Mouse (Mus musculus) brown adipose tissue, adult 24 weeks (tissue): Measurements from ENCODE around the gene Mpdu1. TPM values are rescaled to one million over a fixed set of nuclear protein-coding genes. Genes with fewer than 3 reads are reported as not detected.
"Not testable (repeated sequence)": the region's sequence is repeated elsewhere in the genome, so short reads cannot be mapped to it uniquely, and the experiment has no call there.

Source experiments
- H3K27ac ChIP-seq: fragments of 200-500 bp; replicated peaks from 2 replicates; pipeline ENCODE4 v1.5.1; 2012; ENCODE audit warnings: low read depth, mild to moderate bottlenecking, low read length
- H3K4me1 ChIP-seq: fragments of 200-500 bp; 2 replicates; pipeline ENCODE4 v1.6.1; 2012; ENCODE audit warnings: low read length, mixed read lengths; ENCODE audit not compliant: control insufficient read depth, insufficient read depth, insufficient read length
- H3K4me3 ChIP-seq: fragments of 200-500 bp; 2 replicates; pipeline ENCODE4 v1.5.1; 2012; ENCODE audit warnings: low read depth, mild to moderate bottlenecking, low read length, moderate library complexity; ENCODE audit not compliant: insufficient read depth
- polyA plus RNA-seq: library from polyadenylated mRNA; stranded (reverse); fragments of >200 nt; gene quantifications from 2 replicates; pipeline ENCODE4 v1.2.4, GENCODE M21; 2012; ENCODE audit not compliant: missing spikeins, insufficient read depth, insufficient read length

Gene Mpdu1
- 73.8 and 102 TPM in 2 replicates for polyA plus RNA-seq

DNA sequence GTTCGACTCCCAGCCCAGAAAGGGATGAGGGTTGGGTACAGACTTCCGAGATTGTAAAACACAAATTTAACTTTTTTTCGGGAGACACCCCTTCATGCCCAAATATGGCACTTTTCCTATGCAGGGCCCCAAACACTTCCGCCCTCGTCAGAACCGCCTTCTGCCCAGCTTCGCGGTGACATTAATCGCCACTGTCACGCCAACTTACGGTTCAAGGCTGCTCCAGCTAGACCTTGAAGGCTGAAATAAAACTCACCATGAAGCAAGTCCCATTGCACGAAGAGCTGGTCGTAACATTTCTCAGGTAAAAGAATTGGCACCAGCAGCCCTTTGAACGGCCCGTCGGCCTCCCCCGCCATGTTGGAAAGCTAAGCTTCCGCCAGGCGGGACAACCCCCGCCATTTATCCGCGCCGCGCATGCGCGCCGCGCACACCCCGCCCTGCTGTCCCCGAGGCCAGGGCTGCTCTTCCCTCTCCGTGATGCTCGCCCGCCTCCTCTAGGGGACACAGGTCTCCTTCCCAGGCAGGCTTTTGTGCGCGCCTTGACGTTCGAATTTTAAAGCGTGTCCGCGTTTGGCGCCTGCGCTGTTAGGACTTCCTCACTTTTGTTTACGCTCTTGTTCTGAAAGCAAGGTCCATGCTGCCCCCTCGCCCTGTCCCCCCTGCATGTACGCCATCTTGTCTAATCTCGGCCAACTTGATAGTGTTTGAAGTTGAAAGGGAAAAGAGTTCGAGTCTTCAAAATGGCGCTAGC is at the start of gene Mpdu1:
Gene Mpdu1 (minus strand): TSS at position 430 of the 754 bp plus-strand sequence.
- peaks cover 10% of the 10 kb centered on the region for H3K4me1 ChIP-seq
- peak within 1 kb of the TSS; percentile 98 for H3K27ac ChIP-seq
- H3K4me3 ChIP-seq: peak within 1 kb of the TSS; percentile 73

DNA sequence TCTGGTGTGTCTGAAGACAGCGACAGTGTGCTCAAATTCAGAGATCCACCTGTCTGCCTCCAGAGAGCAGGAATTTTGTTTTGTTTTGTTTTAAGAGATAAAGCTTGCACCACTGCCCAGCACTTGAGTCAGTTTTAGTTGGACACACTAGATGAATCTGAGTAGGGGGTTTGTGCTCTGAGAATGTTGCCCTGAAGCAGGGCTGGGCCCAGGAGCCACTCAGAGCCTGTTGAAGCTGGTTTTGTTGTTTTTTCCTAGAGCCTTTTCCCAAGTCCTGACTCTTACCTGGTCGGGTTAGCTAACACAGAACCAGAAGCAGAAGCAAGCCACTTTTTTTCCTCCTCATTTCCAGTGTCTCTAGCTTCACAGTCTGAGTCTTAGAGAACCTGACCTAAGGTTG is 48.6 kb upstream of the Mpdu1 start:
- H3K4me3 ChIP-seq: no peak overlapping the region
- H3K4me1 ChIP-seq: no peaks in the 10 kb centered on the region
- no peak overlapping the region for H3K27ac ChIP-seq

GRCm38 (mm10) chr11:69710470-69710869 is 48.0 kb upstream of the Mpdu1 start:
- no peak overlapping the region for H3K4me3 ChIP-seq
- no peak overlapping the region for H3K27ac ChIP-seq
- H3K4me1 ChIP-seq: no peaks in the 10 kb centered on the region

- no peak overlapping the region for H3K4me3 ChIP-seq
- H3K4me1 ChIP-seq: no peaks in the 10 kb centered on the region
- H3K27ac ChIP-seq: no peak overlapping the region
These were observed 47.4 kb upstream of the Mpdu1 start for GRCm38 (mm10) chr11:69709554-69710446.

DNA sequence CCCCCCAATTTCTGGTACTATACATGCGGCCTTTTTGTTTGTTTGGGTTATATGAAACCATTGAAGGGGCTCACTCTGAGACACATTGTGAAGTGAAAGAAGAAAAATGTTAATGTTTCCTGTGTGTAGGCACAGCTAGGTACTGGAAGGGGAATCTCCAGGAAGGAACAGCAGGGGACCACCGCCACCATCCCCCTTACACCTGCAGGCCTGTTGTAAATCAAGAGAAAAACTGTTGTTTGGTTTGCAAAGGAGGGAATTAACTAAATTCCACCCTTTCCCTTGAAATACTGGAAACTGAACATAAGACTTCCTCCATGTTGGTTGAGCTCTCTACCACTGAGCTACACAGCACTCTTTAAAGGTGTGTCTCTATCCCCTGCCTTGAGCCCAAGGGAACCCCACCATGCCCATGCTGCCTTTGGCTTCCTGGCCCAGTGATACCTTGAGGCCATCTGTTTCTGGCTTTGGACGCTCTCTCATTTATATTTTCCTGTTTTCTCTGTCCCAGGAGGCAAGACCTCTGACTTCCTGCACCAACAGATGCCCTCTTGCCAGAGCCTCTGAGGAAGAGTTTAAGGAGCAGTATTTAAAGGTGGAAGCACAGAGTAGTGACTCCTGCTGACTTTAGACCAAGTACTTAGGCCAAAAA is 46.3 kb upstream of the Mpdu1 start:
- H3K4me1 ChIP-seq: no peaks in the 10 kb centered on the region
- H3K27ac ChIP-seq: no peak overlapping the region
- H3K4me3 ChIP-seq: no peak overlapping the region

DNA sequence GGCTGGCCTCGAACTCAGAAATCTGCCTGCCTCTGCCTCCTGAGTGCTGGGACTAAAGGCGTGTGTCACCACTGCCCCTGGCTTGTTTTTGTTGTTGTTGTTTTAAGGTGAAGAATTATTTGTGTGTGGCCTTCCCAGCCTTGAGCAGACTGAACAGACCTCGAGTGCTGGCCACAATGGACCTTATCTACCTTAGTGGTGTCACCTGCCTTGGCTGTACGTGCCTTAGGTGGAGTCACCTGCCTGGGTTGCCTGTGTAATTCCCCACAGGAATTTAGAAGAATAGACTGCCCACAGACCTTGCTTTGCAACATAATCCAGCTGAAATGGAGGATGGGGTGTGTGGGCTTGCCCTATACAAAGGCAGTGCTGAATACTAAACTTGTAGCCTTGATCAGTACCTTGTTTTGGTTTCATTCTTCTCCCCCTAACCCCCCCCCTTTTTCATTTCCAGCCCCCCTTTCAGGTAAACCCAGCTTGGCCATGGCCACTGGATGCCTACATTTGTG is 45.5 kb upstream of the Mpdu1 start:
- no peak overlapping the region for H3K4me3 ChIP-seq
- no peak overlapping the region for H3K27ac ChIP-seq
- no peaks in the 10 kb centered on the region for H3K4me1 ChIP-seq

- Histone ChIP-seq H3K27ac (no peak overlapping the region), H3K4me1 (no peaks in the 10 kb centered on the region)
These were observed 45.0 kb upstream of the Mpdu1 start for GRCm38 (mm10) chr11:69707480-69707847.

GRCm38 (mm10) chr11:69706775-69707479 is 44.5 kb upstream of the Mpdu1 start:
- Histone ChIP-seq H3K4me1 (no peaks in the 10 kb centered on the region), H3K4me3 (no peak overlapping the region), H3K27ac (no peak overlapping the region)

More at GRCm38 (mm10) chr11:69707480-69707847, 45.0 kb upstream of the Mpdu1 start:
- H3K4me3 ChIP-seq: no peak overlapping the region

DNA sequence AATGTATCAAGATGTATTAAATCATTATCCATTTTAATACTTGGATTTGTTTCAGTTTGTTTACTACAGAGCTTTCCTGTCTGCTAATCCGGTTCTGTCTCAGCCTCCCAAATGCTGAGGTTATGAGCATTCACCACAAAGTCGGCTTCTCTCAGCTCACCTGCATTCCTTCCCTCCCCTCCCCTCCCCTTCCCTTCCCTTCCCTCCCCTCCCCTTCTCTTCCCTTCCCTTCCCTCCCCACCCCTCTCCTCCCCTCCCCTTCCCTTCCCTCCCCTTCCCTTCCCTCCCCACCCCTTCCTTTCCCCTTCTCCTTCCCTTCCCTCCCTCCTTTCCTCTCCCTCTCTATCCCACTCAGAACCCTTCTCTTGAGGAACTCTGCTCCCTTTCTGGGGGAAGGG is 42.2 kb upstream of the Mpdu1 start:
- Histone ChIP-seq H3K27ac (no peak overlapping the region), H3K4me3 (no peak overlapping the region), H3K4me1 (no peaks in the 10 kb centered on the region)

DNA sequence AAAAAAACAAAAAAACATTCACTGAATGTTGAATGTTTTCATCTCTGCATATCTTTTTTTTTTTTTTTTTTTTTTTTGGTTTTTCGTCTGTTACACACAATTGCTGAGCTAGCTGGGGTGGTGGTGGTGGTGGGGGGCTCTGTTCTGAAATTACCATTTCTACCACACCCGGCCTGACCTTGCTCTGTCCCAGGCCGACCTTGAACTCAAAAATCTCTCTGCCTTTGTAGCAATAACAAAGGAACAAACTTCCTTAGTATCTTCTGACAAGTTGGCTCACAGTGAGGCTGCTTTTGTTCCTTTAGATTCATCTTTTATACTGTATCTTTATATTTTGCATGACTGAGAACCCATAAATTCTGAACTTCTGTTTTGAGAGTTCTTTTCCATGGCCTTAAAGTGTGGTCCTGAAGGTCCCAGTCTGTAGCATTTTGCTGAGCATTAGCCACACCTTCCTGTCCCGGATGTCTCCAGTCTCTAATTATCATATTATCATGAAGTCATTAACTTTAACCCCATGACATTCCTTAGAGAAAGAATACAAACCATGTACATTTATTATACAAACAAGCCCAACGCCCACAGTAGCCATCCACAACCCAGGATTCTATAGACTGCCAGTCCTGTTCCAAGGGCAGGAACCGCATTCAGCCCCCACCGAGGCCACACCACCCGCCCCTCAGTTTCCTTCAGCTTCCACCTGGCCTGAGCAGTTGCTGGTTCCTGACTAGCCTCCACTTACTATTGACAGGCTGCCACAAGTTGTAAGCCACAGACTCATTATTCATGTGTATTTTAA is 41.6 kb upstream of the Mpdu1 start:
- H3K27ac ChIP-seq: no peak overlapping the region
- H3K4me1 ChIP-seq: no peaks in the 10 kb centered on the region
- H3K4me3 ChIP-seq: no peak overlapping the region

DNA sequence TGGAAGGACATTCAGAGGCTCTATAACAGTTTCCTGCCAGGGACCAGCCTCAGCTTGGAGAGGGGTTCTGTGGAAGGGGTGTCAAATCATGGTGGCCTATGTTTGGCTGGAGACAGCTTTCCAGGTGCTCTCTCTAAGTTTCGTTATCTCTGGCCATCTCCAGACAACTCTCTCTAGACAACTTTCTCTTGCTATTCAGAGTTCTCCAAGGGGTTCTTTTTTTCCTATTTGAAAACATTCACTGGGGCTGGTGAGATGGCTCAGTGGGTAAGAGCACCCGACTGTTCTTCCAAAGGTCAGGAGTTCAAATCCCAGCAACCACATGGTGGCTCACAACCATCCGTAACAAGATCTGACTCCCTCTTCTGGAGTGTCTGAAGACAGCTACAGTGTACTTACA is 40.9 kb upstream of the Mpdu1 start:
- H3K27ac ChIP-seq, H3K4me1 ChIP-seq, H3K4me3 ChIP-seq: not testable (repeated sequence)

DNA sequence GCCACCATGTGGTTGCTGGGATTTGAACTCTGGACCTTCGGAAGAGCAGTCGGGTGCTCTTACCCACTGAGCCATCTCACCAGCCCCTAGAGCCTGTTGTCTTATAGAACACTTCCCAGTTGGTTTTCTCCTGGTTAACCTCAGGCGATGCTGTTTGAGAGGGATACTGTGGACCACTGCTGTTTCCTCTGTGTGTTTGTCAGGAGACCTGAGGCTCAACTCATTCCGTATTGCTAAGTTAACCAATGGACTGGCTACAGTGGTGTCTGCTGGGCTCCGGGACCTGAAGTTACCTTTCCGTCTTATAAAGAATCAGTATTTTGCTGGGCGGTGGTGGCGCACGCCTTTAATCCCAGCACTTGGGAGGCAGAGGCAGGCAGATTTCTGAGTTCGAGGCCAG is 40.4 kb upstream of the Mpdu1 start:
- H3K4me3 ChIP-seq, H3K27ac ChIP-seq, H3K4me1 ChIP-seq: not testable (repeated sequence)

DNA sequence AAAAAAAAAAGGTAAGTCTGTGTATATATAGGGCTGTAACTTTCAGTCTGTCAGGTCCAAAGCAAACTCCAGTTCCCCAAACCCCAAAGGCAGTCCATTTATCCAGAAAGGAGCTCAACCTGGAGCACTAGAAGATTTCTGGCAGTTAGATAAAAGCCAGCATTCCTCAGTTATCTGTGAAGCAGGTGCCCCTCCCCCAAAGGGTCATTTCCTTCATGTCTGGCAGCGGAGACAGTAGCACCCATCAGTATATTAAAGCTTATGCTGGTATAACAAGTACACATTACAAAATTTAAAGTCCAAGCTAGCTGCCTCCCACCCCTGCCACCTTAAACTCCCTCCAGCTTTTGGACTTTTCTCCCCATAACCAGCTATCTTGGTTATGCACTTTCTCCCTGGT is 37.2 kb upstream of the Mpdu1 start:
- Histone ChIP-seq H3K27ac (no peak overlapping the region), H3K4me1 (no peaks in the 10 kb centered on the region), H3K4me3 (no peak overlapping the region)

- no peak overlapping the region for H3K27ac ChIP-seq
- no peak overlapping the region for H3K4me3 ChIP-seq
- no peaks in the 10 kb centered on the region for H3K4me1 ChIP-seq
These were observed 36.1 kb upstream of the Mpdu1 start for GRCm38 (mm10) chr11:69698574-69698973.
